Mouse (Mus musculus) spleen, adult 18-20 months (tissue): ENCODE results near the gene Slc25a13.
"Not testable (repeated sequence)": the region's sequence is repeated elsewhere in the genome, so short reads cannot be mapped to it uniquely, and the experiment has no call there.

Experiments
- DNase-seq, 2 experiments: peaks; one replicate each; pipeline ENCODE4 v3.0.0; 2022; ENCODE audit warnings: mixed read lengths in 2 of 2

Slc25a13 gene

GRCm38 (mm10) chr6:6201977-6202376 lies 15.0 kb downstream of the Slc25a13 start:
- DNase-seq = no peak

GRCm38 (mm10) chr6:6199138-6199870 lies 17.7 kb downstream of the Slc25a13 start:
- no peak for DNase-seq

GRCm38 (mm10) chr6:6198056-6198455 lies 18.9 kb downstream of the Slc25a13 start:
- not testable (repeated sequence) for DNase-seq

- DNase-seq = no peak
These were observed 19.6 kb downstream of the Slc25a13 start for GRCm38 (mm10) chr6:6197339-6197738.

- no peak for DNase-seq
These were observed 20.4 kb downstream of the Slc25a13 start for GRCm38 (mm10) chr6:6196527-6196926.

GRCm38 (mm10) chr6:6194831-6195230 lies 22.1 kb downstream of the Slc25a13 start:
- DNase-seq = no peak

GRCm38 (mm10) chr6:6193906-6194305 lies 23.1 kb downstream of the Slc25a13 start:
- DNase-seq = no peak

- no peak for DNase-seq
These were observed 24.6 kb downstream of the Slc25a13 start for GRCm38 (mm10) chr6:6192413-6192812.

- no peak for DNase-seq
These were observed 25.2 kb downstream of the Slc25a13 start for GRCm38 (mm10) chr6:6191596-6192337.

GRCm38 (mm10) chr6:6188970-6189369 lies 28.0 kb downstream of the Slc25a13 start:
- no peak for DNase-seq

GRCm38 (mm10) chr6:6186468-6186867 lies 30.5 kb downstream of the Slc25a13 start:
- no peak for DNase-seq

GRCm38 (mm10) chr6:6185735-6186068 lies 31.3 kb downstream of the Slc25a13 start:
- no peak for DNase-seq

- no peak for DNase-seq
These were observed 31.8 kb downstream of the Slc25a13 start for GRCm38 (mm10) chr6:6184921-6185734.

- no peak for DNase-seq
These were observed 33.4 kb downstream of the Slc25a13 start for GRCm38 (mm10) chr6:6183601-6184000.

GRCm38 (mm10) chr6:6182191-6182590 lies 34.8 kb downstream of the Slc25a13 start:
- DNase-seq = no peak

GRCm38 (mm10) chr6:6178341-6178740 lies 38.6 kb downstream of the Slc25a13 start:
- DNase-seq = not testable (repeated sequence)

- no peak for DNase-seq
These were observed 41.5 kb downstream of the Slc25a13 start for GRCm38 (mm10) chr6:6175350-6175971.

GRCm38 (mm10) chr6:6173935-6174561 lies 42.9 kb downstream of the Slc25a13 start:
- no peak for DNase-seq

- DNase-seq = no peak
These were observed 43.6 kb downstream of the Slc25a13 start for GRCm38 (mm10) chr6:6173166-6173934.

GRCm38 (mm10) chr6:6168566-6169134 lies 48.3 kb downstream of the Slc25a13 start:
- DNase-seq = no peak
